Mouse (Mus musculus) MEL (cell line): Measurements from ENCODE around the gene Slco1a6. TPM values are rescaled to one million over a fixed set of nuclear protein-coding genes. Genes with fewer than 3 reads are reported as not detected.

Source experiments
- DNase-seq: peaks from one replicate; pipeline ENCODE4 v3.0.0; 2011; ENCODE audit warnings: low read depth, low spot score
- H3K27ac ChIP-seq: 2 replicates; pipeline ENCODE4 v1.5.1; 2012; ENCODE audit warnings: low read depth, mild to moderate bottlenecking, control low read depth, low read length, moderate library complexity; ENCODE audit not compliant: control insufficient read depth
- H3K27me3 ChIP-seq, 2 experiments: fragments of 150-350 bp in 1 of 2; sonication (generic) in 1 of 2; 2 replicates each; pipeline ENCODE4 v1.6.1; 2012; ENCODE audit warnings: low read length in 2 of 2, mild to moderate bottlenecking in 2 of 2, improper control_type of control experiment in 1 of 2, moderate library complexity in 1 of 2; ENCODE audit not compliant: insufficient read depth in 2 of 2, control insufficient read depth in 1 of 2
- H3K36me3 ChIP-seq, 2 experiments: 2 replicates each; pipeline ENCODE4 v1.6.1; 2012 to 2014; ENCODE audit warnings: low read length in 2 of 2, improper control_type of control experiment in 1 of 2, inconsistent platforms in 1 of 2, mild to moderate bottlenecking in 1 of 2; ENCODE audit not compliant: insufficient read depth in 2 of 2, control insufficient read depth in 1 of 2
- H3K4me1 ChIP-seq, 2 experiments: fragments of 150-350 bp in 1 of 2; sonication (generic) in 1 of 2; 2 replicates each; pipeline ENCODE4 v1.6.1; 2012; ENCODE audit warnings: low read length in 2 of 2, improper control_type of control experiment in 1 of 2, mild to moderate bottlenecking in 1 of 2; ENCODE audit not compliant: insufficient read depth in 2 of 2, control insufficient read depth in 1 of 2
- H3K4me3 ChIP-seq, 2 experiments: fragments of 150-350 bp in 1 of 2; sonication (generic) in 1 of 2; 2 replicates each; pipeline ENCODE4 v1.5.1; 2012; ENCODE audit warnings: low read depth in 2 of 2, low read length in 2 of 2, mild to moderate bottlenecking in 2 of 2, moderate library complexity in 2 of 2, control low read depth in 1 of 2, improper control_type of control experiment in 1 of 2; ENCODE audit not compliant: control insufficient read depth in 1 of 2, insufficient read depth in 1 of 2
- H3K79me2 ChIP-seq: 2 replicates; pipeline ENCODE4 v1.6.1; 2012; ENCODE audit warnings: mild to moderate bottlenecking, low read length, moderate library complexity; ENCODE audit not compliant: control insufficient read depth, poor library complexity, insufficient read depth
- H3K9ac ChIP-seq: 2 replicates; pipeline ENCODE4 v1.6.1; 2012; ENCODE audit warnings: low read depth, mild to moderate bottlenecking, control low read depth, low read length, moderate library complexity; ENCODE audit not compliant: control insufficient read depth, poor library complexity, severe bottlenecking
- H3K9me3 ChIP-seq: fragments of 150-350 bp; sonication (generic); replicated peaks from 2 replicates; pipeline ENCODE4 v1.6.1; 2012; ENCODE audit warnings: mild to moderate bottlenecking, low read length, improper control_type of control experiment, moderate library complexity; ENCODE audit not compliant: insufficient read depth
- CTCF ChIP-seq, 3 experiments: IDR thresholded peaks in 2 of 3; conservative IDR thresholded peaks in 1 of 3; 2 replicates each; pipeline ENCODE4 v1.5.1; 2011 to 2012; ENCODE audit warnings: low read length in 3 of 3, low read depth in 2 of 3, mild to moderate bottlenecking in 2 of 3, improper control_type of control experiment in 1 of 3, inconsistent platforms in 1 of 3, mixed read lengths in 1 of 3, moderate library complexity in 1 of 3; ENCODE audit not compliant: control insufficient read depth in 1 of 3, insufficient read depth in 1 of 3, poor library complexity in 1 of 3, severe bottlenecking in 1 of 3
- E2F4 ChIP-seq: IDR thresholded peaks from 2 replicates; pipeline ENCODE4 v1.6.1; 2011; ENCODE audit warnings: low read depth, low read length, improper control_type of control experiment, borderline replicate concordance
- GABPA ChIP-seq: IDR thresholded peaks from 2 replicates; pipeline ENCODE4 v1.6.1; 2012; ENCODE audit warnings: low read depth, mild to moderate bottlenecking, inconsistent platforms, low read length, improper control_type of control experiment, moderate library complexity
- KAT2A ChIP-seq: conservative IDR thresholded peaks from 2 replicates; pipeline ENCODE4 v1.6.1; 2012; ENCODE audit warnings: low read depth, low read length, improper control_type of control experiment, inconsistent platforms
- MAZ ChIP-seq: IDR thresholded peaks from 2 replicates; pipeline ENCODE4 v1.6.1; 2012; ENCODE audit warnings: low read depth, mild to moderate bottlenecking, inconsistent platforms, low read length, improper control_type of control experiment
- NELFE ChIP-seq: IDR thresholded peaks from 2 replicates; pipeline ENCODE4 v1.6.1; 2011; ENCODE audit warnings: low read depth, low read length, improper control_type of control experiment
- NRF1 ChIP-seq: IDR thresholded peaks from 2 replicates; pipeline ENCODE4 v1.6.1; 2014; ENCODE audit warnings: low read depth, mild to moderate bottlenecking, inconsistent platforms, low read length, improper control_type of control experiment, moderate library complexity; ENCODE audit not compliant: poor library complexity, insufficient read depth, severe bottlenecking
- POLR2AphosphoS5 ChIP-seq: IDR thresholded peaks from 2 replicates; pipeline ENCODE4 v1.6.1; 2012; ENCODE audit warnings: low read depth, borderline replicate concordance, mild to moderate bottlenecking, inconsistent platforms, low read length, moderate library complexity, mixed read lengths
- SMC3 ChIP-seq: IDR thresholded peaks from 2 replicates; pipeline ENCODE4 v1.6.1; 2011; ENCODE audit warnings: low read depth, low read length, improper control_type of control experiment
- TCF12 ChIP-seq: IDR thresholded peaks from 2 replicates; pipeline ENCODE4 v1.6.1; 2014; ENCODE audit warnings: low read depth, mild to moderate bottlenecking, inconsistent platforms, low read length, improper control_type of control experiment, moderate library complexity
- UBTF ChIP-seq: IDR thresholded peaks from 2 replicates; pipeline ENCODE4 v1.6.1; 2012; ENCODE audit warnings: low read depth, mild to moderate bottlenecking, inconsistent platforms, low read length, improper control_type of control experiment, moderate library complexity, borderline replicate concordance; ENCODE audit not compliant: insufficient read depth
- USF2 ChIP-seq, 2 experiments: IDR thresholded peaks; 2 replicates each; pipeline ENCODE4 v1.6.1; 2011 to 2012; ENCODE audit warnings: improper control_type of control experiment in 2 of 2, low read length in 2 of 2, borderline replicate concordance in 1 of 2, inconsistent platforms in 1 of 2, low read depth in 1 of 2, mild to moderate bottlenecking in 1 of 2; ENCODE audit not compliant: insufficient read depth in 1 of 2
- ZC3H11A ChIP-seq: IDR thresholded peaks from 2 replicates; pipeline ENCODE4 v1.6.1; 2012; ENCODE audit warnings: low read depth, mild to moderate bottlenecking, inconsistent platforms, low read length, improper control_type of control experiment
- ZKSCAN1 ChIP-seq: IDR thresholded peaks from 2 replicates; pipeline ENCODE4 v1.6.1; 2012; ENCODE audit warnings: low read depth, mild to moderate bottlenecking, inconsistent platforms, low read length, improper control_type of control experiment, moderate library complexity
- ZMIZ1 ChIP-seq: IDR thresholded peaks from 2 replicates; pipeline ENCODE4 v1.6.1; 2012; ENCODE audit warnings: low read depth, mild to moderate bottlenecking, inconsistent platforms, low read length, improper control_type of control experiment, moderate library complexity
- ZNF384 ChIP-seq: IDR thresholded peaks from 2 replicates; pipeline ENCODE4 v1.6.1; 2012; ENCODE audit warnings: low read depth, mild to moderate bottlenecking, inconsistent platforms, low read length, improper control_type of control experiment
- polyA plus RNA-seq, 2 experiments: library from polyadenylated mRNA; stranded (reverse) in 1 of 2; unstranded in 1 of 2; fragments of >175 nt in 1 of 2; fragments of >200 nt in 1 of 2; gene quantifications; 2 replicates each; pipeline versions ENCODE4 v1.2.1 to v1.2.4; 2012; ENCODE audit warnings: low replicate concordance in 2 of 2, low read depth in 1 of 2; ENCODE audit not compliant: insufficient read length in 2 of 2, insufficient read depth in 1 of 2, missing spikeins in 1 of 2
- total RNA-seq: library from RNA; depleted of rRNA; stranded (reverse); fragments of 300-350 nt; gene quantifications from 2 replicates; pipeline ENCODE4 v1.2.3, GENCODE M21; 2012

Slco1a6 gene
- total and polyA plus RNA-seq, 3 experiments, result 1.4 TPM; not detected in 2

DNA sequence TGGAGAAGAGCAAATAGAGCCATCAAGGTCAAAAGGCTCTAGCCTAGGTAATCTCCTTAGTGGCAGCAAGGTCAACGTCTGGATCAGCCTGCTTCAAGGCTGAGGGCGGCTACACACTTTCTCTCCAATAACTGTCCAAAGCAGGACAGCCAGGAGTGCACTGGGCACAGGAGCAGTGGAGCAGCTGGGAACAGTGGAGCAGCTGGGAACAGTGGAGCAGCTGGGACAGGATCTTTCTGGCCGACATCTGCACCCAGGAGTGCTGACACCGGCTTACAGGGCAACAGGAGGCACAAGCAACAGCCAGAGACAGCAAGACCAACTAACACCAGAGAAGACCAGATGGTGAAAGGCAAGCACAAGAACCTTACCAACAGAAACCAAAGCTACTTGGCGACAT, 36.7 kb upstream of the Slco1a6 start:
- no peak for DNase-seq
- no peak overlapping the region for H3K27ac ChIP-seq
- no peaks in the 10 kb centered on the region for H3K27me3 ChIP-seq
- no peak overlapping the region for H3K4me3 ChIP-seq
- H3K9me3 ChIP-seq, result no peaks in the 10 kb centered on the region
- no peaks in the 10 kb centered on the region for H3K79me2 ChIP-seq
- no peak for TF ChIP-seq CTCF (IDR thresholded peaks at IDR 0.05 in 2 of 3, conservative IDR thresholded peaks at IDR 0.05 in 1 of 3; ENCODE audit: control insufficient read depth in 1 of 3, insufficient read depth in 1 of 3, low read depth in 2 of 3, low read length in 3 of 3, poor library complexity in 1 of 3, severe bottlenecking in 1 of 3)
- TF ChIP-seq, all 39 proteins: peak for 0
- no peaks in the 10 kb centered on the region for H3K4me1 ChIP-seq
- H3K9ac ChIP-seq, result no peak overlapping the region
- H3K36me3 ChIP-seq, result no peaks in the 10 kb centered on the region

GRCm38 (mm10) chr6:142239468-142239867, 31.1 kb upstream of the Slco1a6 start:
- H3K27ac ChIP-seq, result no peak overlapping the region
- peaks cover 0 to 1% of the 10 kb centered on the region in 2 experiments; a peak in 1 of 4 replicates for H3K27me3 ChIP-seq
- H3K36me3 ChIP-seq, result no peaks in the 10 kb centered on the region
- H3K4me3 ChIP-seq, result no peak overlapping the region
- TF ChIP-seq ZKSCAN1 (no peak), ZNF384 (no peak), KAT2A (no peak), MAZ (no peak), UBTF (no peak), NELFE (no peak), GABPA (no peak), ZMIZ1 (no peak), POLR2AphosphoS5 (no peak), NRF1 (no peak), SMC3 (no peak), USF2 (IDR thresholded peaks at IDR 0.05; ENCODE audit: borderline replicate concordance in 1 of 2, insufficient read depth in 1 of 2, low read depth in 1 of 2, low read length in 2 of 2) (no peak), ZC3H11A (no peak), TCF12 (no peak), E2F4 (no peak)
- no peaks in the 10 kb centered on the region for H3K79me2 ChIP-seq
- DNase-seq, result no peak
- H3K9ac ChIP-seq, result no peak overlapping the region
- H3K9me3 ChIP-seq, result no peaks in the 10 kb centered on the region
- H3K4me1 ChIP-seq, result no peaks in the 10 kb centered on the region
